Mouse (Mus musculus) liver, postnatal 0 days (tissue): ENCODE data around the gene Il27.

Experiments used
- CTCF ChIP-seq: sonication (generic); IDR thresholded peaks from 2 replicates; pipeline ENCODE4 v1.5.1; 2016; ENCODE audit warnings: antibody characterized with exemption, low read depth
- EP300 ChIP-seq: IDR thresholded peaks from 2 replicates; pipeline ENCODE4 v1.6.1; 2016; ENCODE audit warnings: antibody characterized with exemption, low read depth, mild to moderate bottlenecking

GRCm38 (mm10) chr7:126586839-126587238, 7.9 kb downstream of the Il27 start:
- TF ChIP-seq EP300 (no peak), CTCF (no peak)
